Mouse (Mus musculus) gastrocnemius, adult 2 months (tissue): ENCODE measurements at regions not wholly inside any gene's neighbourhood (a gene's known extent, or its start where the extent isn't known, plus 50 kb on each side); places are given as distances from the start of the nearest gene placed in this dataset.

ENCODE experiments used
- DNase-seq: peaks from one replicate; pipeline ENCODE4 v3.0.0; 2022
- H3K27ac ChIP-seq: fragments of 200-600 bp; 2 replicates; pipeline ENCODE4 v1.8.1; 2022; ENCODE audit warnings: mild to moderate bottlenecking
- H3K4me3 ChIP-seq: fragments of 200-600 bp; 2 replicates; pipeline ENCODE4 v1.8.1; 2022; ENCODE audit warnings: mild to moderate bottlenecking, moderate library complexity
- CTCF ChIP-seq: fragments of 200-600 bp; IDR thresholded peaks from 2 replicates; pipeline ENCODE4 v1.8.1; 2022; ENCODE audit warnings: antibody characterized with exemption, mild to moderate bottlenecking, moderate library complexity
- intact Hi-C: fragments of 180-260 bp; cut with DNase I; formaldehyde crosslinking; loops from one replicate; pipeline ENCODE4 v1.15.1; 2025

DNA sequence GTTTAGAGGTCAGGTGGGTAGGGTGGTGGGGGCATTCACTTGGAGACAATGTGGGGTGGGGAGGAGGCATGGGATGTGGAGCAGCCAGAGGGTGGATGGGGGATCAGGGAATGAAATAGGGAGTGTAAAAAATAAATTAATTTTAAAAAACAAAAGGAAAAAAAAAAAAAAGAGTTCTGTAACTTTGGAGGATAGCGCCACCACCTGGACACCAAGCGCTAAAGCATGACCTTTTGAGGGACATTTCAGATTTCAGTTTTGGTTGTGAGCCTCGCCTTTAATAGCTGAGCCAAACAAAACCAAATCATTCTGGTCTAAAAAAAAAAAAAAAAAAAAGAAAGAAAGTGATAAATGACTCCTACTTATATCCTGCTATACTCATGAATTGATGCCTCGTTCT lies 176.0 kb downstream of the Twistnb start:
- DNase-seq = no peak
- intact Hi-C loops = no loop called here
- peak; percentile 34 for TF ChIP-seq CTCF
- H3K27ac ChIP-seq = no peak overlapping the region
- H3K4me3 ChIP-seq = no peak overlapping the region

DNA sequence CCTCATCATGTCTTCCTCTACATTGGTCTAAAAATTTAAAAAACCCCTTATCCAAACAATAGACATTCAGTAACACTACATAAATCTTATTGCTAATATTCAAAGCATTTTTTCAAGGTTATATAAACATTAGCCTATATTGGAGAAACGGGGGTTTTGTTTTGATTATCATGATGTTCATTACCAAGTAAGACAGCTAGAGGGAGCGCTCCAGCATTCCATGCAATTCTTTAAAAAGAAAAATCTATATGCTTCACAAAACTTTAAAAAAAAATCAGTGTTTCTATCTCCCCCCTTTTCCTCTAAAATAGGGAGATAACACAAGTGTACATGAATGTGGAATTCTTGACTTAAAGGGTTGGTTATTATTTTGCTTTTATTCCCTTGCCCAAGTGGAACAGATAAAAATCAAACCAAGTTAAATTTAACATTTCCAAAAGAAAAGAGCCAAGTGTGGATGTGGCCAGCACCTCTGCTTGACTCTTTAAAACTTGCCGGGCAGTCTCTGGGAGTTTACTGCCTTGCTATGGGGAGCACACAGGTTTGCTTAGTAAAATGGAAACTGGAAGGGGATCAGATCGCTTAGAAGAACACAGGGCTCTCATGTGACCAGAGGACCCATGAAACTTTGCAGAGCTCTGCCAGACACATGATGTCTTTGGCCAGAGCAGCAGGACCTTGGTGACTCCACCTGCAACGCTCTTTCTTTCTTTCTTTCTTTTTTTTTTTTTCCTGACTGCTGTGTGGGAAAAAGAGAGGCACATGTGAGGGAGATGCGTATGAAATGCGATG lies 178.6 kb downstream of the Twistnb start:
- intact Hi-C loops = no loop called here
- peak; percentile 44 for TF ChIP-seq CTCF
- no peak for DNase-seq

DNA sequence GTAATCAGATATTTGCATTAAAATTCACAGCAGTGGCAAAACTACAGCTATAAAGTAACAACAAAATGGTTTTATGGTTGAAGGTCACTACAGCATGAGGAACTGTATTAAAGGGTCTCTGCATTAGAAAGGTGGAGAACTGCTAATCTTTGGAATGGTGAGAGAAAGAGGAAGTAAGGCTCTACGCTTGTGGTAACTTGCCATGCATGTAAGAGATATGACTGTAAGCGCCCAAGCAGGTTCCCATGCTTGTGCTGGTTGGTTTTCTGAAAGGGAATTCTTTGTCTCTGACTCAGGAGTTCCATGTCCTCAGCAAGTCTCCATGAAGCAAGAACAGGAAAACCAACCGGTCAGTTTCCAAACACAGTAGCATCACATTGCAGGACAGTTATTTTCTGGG lies 182.9 kb downstream of the Twistnb start:
- no peak for DNase-seq
- no peak overlapping the region for H3K27ac ChIP-seq
- no peak overlapping the region for H3K4me3 ChIP-seq
- no peak for TF ChIP-seq CTCF
- intact Hi-C loops = no loop called here

More for the DNA sequence above, 178.6 kb downstream of the Twistnb start:
- Histone ChIP-seq H3K27ac (no peak overlapping the region), H3K4me3 (no peak overlapping the region)

DNA sequence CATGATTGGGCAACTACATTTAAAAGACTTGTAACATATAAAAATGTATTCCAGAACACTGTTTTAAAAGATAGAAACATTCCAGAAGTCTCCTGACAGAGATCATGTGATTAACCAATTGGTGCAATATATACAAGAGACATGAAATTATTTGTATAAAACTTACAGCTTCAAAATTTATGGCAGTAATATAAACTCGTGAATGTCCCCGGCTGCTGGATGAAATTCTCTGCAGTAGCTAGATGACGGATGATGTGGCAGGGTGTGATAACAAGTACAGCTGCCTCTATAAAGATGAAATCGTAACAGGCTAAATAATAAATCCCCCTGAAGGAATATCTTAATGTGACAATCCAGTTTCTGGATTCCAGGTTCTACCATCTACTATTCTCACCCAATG lies 191.0 kb downstream of the Twistnb start:
- H3K27ac ChIP-seq = no peak overlapping the region
- intact Hi-C loops = no loop called here
- TF ChIP-seq CTCF = no peak
- no peak for DNase-seq
- H3K4me3 ChIP-seq = no peak overlapping the region

DNA sequence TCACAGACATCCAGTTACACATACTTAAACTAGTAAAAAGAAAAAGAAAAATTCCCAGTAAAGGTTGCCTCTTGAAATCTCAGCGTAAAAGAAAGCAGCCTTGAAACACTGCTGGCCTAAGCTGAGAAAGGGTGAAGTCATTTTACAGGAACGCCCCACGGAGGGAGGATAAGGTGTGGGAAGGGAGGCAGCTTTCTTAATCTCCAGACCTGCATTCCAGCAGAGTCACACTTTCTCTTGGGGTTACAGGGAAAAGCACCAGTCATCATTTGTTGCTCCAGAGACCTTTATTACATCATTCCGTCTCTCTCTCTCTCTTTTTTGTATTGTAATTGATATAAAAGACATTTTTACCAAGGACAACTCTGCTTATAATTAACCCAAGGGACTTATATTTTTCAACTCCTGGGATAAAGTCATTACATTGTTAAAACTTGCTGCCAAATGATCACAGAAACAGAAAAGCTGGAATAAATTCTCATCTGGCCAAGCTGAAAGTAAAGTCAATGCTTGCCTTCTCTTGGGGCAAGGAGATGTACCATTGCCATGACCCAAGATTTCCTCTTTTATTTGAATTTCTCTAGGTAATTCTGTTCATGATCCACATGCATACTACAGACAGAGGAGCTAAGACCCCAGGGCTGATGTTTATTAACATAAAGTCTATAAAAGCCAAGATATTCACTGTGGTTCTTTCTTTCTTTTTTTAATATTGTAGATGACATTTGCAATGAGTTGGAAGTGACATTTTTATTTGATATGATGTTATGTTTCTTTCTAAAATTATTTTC lies 196.9 kb downstream of the Twistnb start:
- TF ChIP-seq CTCF = no peak
- Histone ChIP-seq H3K27ac (no peak overlapping the region), H3K4me3 (no peak overlapping the region)
- intact Hi-C loops = no loop called here
- no peak for DNase-seq

DNA sequence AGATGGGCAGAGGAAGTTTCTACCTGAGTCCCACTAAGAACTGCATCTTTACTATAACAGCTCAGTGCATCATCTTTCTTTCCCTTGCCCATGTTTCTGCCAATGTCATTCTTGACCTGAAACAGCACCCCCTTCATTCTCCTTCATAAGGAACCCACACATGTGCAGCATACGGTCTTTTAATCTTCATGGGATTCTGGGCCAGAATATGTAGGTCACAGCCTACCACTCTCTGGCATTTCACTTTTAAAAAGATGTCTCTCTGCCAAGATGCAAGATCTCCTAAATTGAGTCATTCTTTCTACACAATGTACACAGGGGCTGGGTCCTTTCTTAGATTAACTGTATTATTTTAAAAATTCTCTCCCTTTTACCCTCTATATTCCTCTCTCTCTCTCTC lies 223.2 kb downstream of the Twistnb start:
- intact Hi-C loops = no loop called here
- Histone ChIP-seq H3K27ac (no peak overlapping the region), H3K4me3 (no peak overlapping the region)
- no peak for DNase-seq
- TF ChIP-seq CTCF = no peak

DNA sequence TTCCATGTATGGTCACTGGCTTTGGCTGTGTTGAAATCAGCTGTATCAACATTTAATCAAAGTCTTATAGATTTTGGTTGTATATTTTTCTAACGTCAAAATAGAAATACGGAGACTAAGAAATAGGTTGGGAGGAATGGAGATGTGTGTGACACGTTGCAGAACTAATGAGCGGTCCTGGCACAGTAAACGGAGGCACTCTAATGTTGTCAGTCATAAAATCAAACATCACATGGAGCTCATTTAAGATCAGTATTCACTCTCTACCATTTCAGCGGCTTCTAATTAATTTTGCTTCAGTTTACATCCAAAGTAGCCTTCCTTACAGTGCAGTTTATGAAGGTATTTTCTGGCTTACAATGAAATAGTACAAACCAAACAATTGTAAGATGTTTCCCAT lies 246.1 kb downstream of the Twistnb start:
- no peak for DNase-seq
- intact Hi-C loops = no loop called here
- no peak overlapping the region for H3K4me3 ChIP-seq
- TF ChIP-seq CTCF = no peak
- no peak overlapping the region for H3K27ac ChIP-seq

DNA sequence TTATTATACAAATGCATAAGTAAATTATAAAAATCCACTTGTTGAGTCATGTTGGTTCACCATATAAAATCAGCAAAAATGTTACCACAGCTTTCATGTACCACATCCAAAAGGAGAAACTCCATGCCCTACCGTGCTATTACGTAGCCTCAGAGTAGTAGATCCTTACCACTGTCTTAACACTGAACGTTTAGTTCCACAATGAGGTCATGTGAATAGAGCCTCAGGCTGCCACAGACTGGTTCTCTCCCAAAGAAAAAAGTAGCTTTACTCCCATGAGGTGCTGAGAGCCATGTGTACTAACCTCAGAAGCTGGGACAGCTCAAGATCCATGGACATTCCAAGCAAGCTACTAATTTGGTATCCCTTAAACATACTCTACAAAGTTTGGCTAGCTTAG lies 235.4 kb upstream of the Ferd3l start:
- no peak for DNase-seq
- intact Hi-C loops = no loop called here
- no peak overlapping the region for H3K27ac ChIP-seq
- no peak for TF ChIP-seq CTCF
- H3K4me3 ChIP-seq = no peak overlapping the region

DNA sequence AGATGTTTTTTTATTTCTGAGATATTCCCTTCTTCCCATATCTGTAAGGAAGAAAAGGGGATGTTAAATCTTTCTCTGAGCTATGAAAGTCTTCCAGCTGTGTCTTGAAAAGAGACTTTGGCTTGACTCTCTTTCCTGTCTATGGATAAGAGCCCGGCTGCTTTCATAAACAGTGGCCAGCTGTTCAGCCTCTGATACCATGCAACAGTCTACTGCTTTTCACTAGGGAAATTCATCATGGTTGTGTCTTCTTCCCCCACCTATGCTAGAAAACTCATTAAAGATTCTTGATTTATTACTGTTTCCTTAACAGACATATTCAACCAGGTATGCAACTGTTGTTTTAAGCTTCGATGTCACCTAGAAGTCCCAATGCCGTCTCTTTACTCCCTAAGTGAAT lies 213.8 kb upstream of the Ferd3l start:
- Histone ChIP-seq H3K4me3 (no peak overlapping the region), H3K27ac (no peak overlapping the region)
- no peak for DNase-seq
- intact Hi-C loops = no loop called here
- TF ChIP-seq CTCF = no peak

DNA sequence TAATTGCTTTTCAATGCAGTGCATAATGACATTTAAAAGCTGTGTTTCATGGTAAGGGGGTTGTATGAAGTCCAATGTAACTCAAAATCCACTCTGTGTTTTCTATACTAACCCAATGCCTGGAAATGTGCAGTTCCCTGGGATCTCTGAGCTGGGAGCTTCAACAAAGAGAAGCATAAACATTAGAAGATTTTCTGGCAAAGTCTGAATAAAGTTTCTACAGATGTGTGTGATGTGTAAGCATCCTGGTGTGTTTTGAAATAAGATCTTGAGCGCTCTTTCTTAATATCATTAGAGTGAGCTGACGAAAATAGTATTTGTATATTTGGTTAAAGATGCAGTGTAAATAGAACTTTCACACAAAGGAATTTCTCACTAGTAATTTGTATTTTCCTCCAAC lies 212.2 kb upstream of the Ferd3l start:
- TF ChIP-seq CTCF = no peak
- no peak overlapping the region for H3K4me3 ChIP-seq

DNA sequence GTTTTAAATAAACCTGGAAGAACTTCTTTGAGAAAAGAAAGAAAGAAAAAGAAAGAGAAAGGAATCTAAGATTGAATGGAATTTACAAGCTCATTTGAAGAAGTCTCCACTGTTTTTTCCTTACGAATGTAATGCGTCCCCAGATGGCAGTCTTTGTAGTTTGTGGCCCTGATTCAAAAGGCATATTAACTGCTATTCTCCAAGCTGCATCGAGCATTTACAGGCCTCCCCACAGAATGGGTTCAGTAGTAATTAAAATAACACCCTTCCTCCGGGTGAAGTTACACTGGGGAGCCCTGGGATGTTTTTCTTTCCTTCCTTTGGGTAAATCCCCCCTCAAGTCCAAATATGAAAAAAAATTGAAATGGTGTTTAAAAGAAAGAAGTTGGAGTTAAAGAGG lies 211.2 kb upstream of the Ferd3l start:
- Histone ChIP-seq H3K4me3 (no peak overlapping the region), H3K27ac (no peak overlapping the region)
- TF ChIP-seq CTCF = no peak
- intact Hi-C loops = no loop called here
- DNase-seq = no peak

More for the DNA sequence above, 212.2 kb upstream of the Ferd3l start:
- intact Hi-C loops = no loop called here
- DNase-seq = no peak
- H3K27ac ChIP-seq = no peak overlapping the region

DNA sequence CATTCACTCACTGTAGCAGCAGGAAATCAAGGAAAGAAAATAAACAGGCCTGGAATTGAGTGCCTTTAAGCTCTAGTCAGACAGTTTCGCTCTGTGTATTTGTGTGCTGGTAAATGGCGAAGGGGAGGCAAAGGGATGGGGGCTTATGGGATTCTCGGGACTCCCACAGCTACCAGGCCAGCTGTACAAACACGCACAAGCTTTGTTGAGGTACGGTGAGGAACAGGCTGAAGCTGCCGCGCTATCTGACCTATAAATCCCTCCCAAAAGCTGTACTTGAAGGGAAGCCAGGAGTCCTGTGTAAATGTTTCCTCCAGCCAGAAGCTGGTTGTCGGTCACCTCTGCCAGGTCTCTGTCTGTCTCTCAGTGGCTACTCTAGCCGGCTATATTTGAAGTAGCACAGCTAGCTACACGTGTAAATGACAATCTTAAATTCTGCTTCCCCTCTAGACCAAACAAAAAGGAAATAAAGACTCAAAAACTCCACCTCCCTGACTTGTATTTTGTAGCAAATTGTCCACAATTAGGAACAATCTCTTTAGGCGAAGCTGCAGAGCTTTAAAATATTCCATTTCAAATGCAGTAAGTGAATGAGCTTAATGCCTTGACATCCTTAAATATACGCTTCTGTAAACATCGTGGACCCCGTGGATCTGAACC lies 210.5 kb upstream of the Ferd3l start:
- peak overlapping the region; percentile 33; the same call in 1 of the 2 replicates for H3K4me3 ChIP-seq
- H3K27ac ChIP-seq = no peak overlapping the region
- TF ChIP-seq CTCF = no peak
- no peak for DNase-seq
- intact Hi-C loops = loop anchor here (2.0 kb wide), 1 partner anchor 229 kb away; no protein-coding TSS in a partner anchor

DNA sequence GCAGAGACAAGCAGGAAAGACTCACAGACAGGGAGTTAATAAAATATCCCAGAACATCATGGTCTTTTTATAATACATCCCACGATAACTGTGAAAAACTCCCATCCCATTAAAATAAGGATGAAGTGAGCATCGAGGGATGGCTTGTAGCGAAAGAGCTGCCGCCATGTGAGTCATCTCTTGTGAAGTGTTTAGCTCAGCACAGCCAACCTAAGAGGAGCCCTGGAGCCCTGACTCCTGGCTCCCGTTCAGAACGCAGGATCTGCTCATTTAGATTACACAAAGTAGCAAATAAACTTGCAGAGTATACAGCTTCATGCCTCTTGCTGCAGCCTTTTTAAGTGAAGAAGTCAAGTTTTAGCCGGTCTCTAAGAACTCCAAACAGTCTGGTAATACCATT lies 209.2 kb upstream of the Ferd3l start:
- 0 out of 2 replicates have a peak overlapping the region, but pooled peaks have one; percentile 13 for H3K4me3 ChIP-seq
- H3K27ac ChIP-seq = no peak overlapping the region
- DNase-seq = peak; percentile 34
- no peak for TF ChIP-seq CTCF
- intact Hi-C loops = loop anchor here (2.0 kb wide), 1 partner anchor 230 kb away; no protein-coding TSS in a partner anchor
